In the genomic region with DNA sequence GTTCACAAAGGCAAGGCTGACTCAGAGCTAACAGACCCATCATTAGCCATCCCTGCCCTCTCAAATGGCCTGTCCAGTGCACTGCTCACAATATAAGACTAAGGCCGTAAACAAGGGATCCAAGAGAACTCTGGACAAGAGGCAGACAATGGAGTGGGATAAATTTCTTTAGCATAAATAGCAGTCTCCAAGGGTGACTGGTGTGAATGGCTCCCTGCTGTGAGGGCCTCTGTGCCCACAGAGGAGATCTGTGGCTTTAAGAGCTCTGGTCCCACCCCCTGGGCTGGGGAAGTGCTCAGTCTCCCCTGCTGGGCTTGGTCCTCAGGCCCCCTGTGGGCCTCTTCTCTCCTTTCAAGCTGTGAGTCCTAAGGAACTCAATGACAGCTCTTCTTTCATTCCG, we compare ENCODE assay signal across 10 mouse cellular contexts.
DNase-seq lines count a peak whose midpoint lies in the region; ATAC-seq lines count a peak whose summit lies in the region.
"Had no signal": no experiment of that assay in that cellular context is flagged by ENCODE, and none has a peak within 500 bp of the region (broad histone marks: within the 10 kb centered on the region; RNA-seq: fewer than 3 reads in every experiment).

No protein-coding gene starts in this region.

- peak overlapping the region; percentile 61 for H3K27ac ChIP-seq in embryonic facial prominence, embryonic 10.5 days (replicated peaks)
- H3K27ac ChIP-seq in hindbrain, embryonic 14.5 days = peak overlapping the region; percentile 49
- peak overlapping the region; percentile 68 for H3K27ac ChIP-seq in neural tube, embryonic 11.5 days (ENCODE audit: low read depth, low read length)

- no peaks in the 10 kb centered on the region for H3K36me3 ChIP-seq in embryonic facial prominence, embryonic 10.5 days (replicated peaks)
- H3K36me3 ChIP-seq in hindbrain, embryonic 14.5 days (replicated peaks; ENCODE audit: control insufficient read depth, insufficient read depth) = no peaks in the 10 kb centered on the region
- H3K36me3 ChIP-seq in neural tube, embryonic 11.5 days (ENCODE audit: control insufficient read depth, insufficient read depth, low read length) = no peaks in the 10 kb centered on the region

- H3K4me1 ChIP-seq in embryonic facial prominence, embryonic 10.5 days = peaks cover 45% of the 10 kb centered on the region
- H3K4me1 ChIP-seq in hindbrain, embryonic 14.5 days (replicated peaks; ENCODE audit: control insufficient read depth, insufficient read depth, low read length) = peaks cover 31% of the 10 kb centered on the region
- peaks cover 38% of the 10 kb centered on the region for H3K4me1 ChIP-seq in neural tube, embryonic 11.5 days (ENCODE audit: control insufficient read depth, insufficient read depth, low read length)

- H3K4me3 ChIP-seq in embryonic facial prominence, embryonic 10.5 days = no peak overlapping the region
- H3K4me3 ChIP-seq in hindbrain, embryonic 14.5 days (replicated peaks; ENCODE audit: low read length) = no peak overlapping the region
- no peak overlapping the region for H3K4me3 ChIP-seq in neural tube, embryonic 11.5 days (ENCODE audit: low read depth, low read length)
- H3K4me3 ChIP-seq: megakaryocyte, embryonic 14.5 days had no signal

- peak; percentile 69 for DNase-seq in R1 (ENCODE audit: low read depth, low spot score)
- peak; percentile 64 for DNase-seq in embryonic facial prominence, embryonic 10.5 days (ENCODE audit: low spot score)
- no peak for DNase-seq in hindbrain, embryonic 14.5 days (ENCODE audit: low spot score)
- DNase-seq in neural tube, embryonic 11.5 days (ENCODE audit: low spot score) = peak; percentile 80
- no peak for DNase-seq in thymus, postnatal 25 days
- no peak for DNase-seq in layer of hippocampus, postnatal 10 days (ENCODE audit: low spot score in 2 of 2)
- DNase-seq in yolk sac, embryonic 10.5 days (ENCODE audit: low spot score) = no peak
- DNase-seq: adrenal gland, postnatal 36 days; heart, postnatal 10 days had no signal

- H3K27me3 ChIP-seq in embryonic facial prominence, embryonic 10.5 days (replicated peaks; ENCODE audit: low read depth, poor library complexity, severe bottlenecking) = peaks cover 39% of the 10 kb centered on the region
- H3K27me3 ChIP-seq in hindbrain, embryonic 14.5 days (ENCODE audit: control insufficient read depth, insufficient read depth, low read length) = no peaks in the 10 kb centered on the region
- no peaks in the 10 kb centered on the region for H3K27me3 ChIP-seq in neural tube, embryonic 11.5 days (ENCODE audit: control insufficient read depth, insufficient read depth, low read length)

- WGBS in embryonic facial prominence, embryonic 10.5 days = 33% methylated on average over 2 of the region's 2 CpGs
- 19% methylated on average over 2 of the region's 2 CpGs for WGBS in hindbrain, embryonic 14.5 days
- 5% methylated on average over 2 of the region's 2 CpGs for WGBS in neural tube, embryonic 11.5 days

- H3K4me2 ChIP-seq in hindbrain, embryonic 14.5 days (replicated peaks) = no peak overlapping the region
- 0 out of 2 replicates have a peak overlapping the region, but pooled peaks have one; percentile 7 for H3K4me2 ChIP-seq in neural tube, embryonic 11.5 days (ENCODE audit: low read depth)

- no peaks in the 10 kb centered on the region for H3K9me3 ChIP-seq in embryonic facial prominence, embryonic 10.5 days
- H3K9me3 ChIP-seq in hindbrain, embryonic 14.5 days (ENCODE audit: control insufficient read depth, low read length) = no peaks in the 10 kb centered on the region
- no peaks in the 10 kb centered on the region for H3K9me3 ChIP-seq in neural tube, embryonic 11.5 days (ENCODE audit: control insufficient read depth, low read length)
- H3K9me3 ChIP-seq: megakaryocyte, embryonic 14.5 days had no signal

- H3K9ac ChIP-seq in hindbrain, embryonic 14.5 days = no peak overlapping the region
- no peak overlapping the region for H3K9ac ChIP-seq in neural tube, embryonic 11.5 days (ENCODE audit: low read length)

- ATAC-seq in hindbrain, embryonic 14.5 days (ENCODE audit: low FRiP score) = peak; percentile 70; the same call in 1 of the 2 replicates
- ATAC-seq in neural tube, embryonic 11.5 days (ENCODE audit: insufficient read depth, low FRiP score, low TSS enrichment) = peak; percentile 79

Comparison
In these comparisons a context has a peak if more than half of its experiments do, and no peak if none do; other contexts are left out.
1. DNase-seq: peak in R1 (single experiment), embryonic facial prominence, embryonic 10.5 days (single experiment) and neural tube, embryonic 11.5 days (single experiment); none in hindbrain, embryonic 14.5 days (single experiment), thymus, postnatal 25 days (single experiment), layer of hippocampus, postnatal 10 days (0 of 2) and yolk sac, embryonic 10.5 days (single experiment).
2. Peak in every context shown above with its lines, with median percentiles within 50 percentile points of each other: H3K27ac ChIP-seq.